Mouse (Mus musculus): ENCODE measurements around the gene Arrdc5.
A peak's percentile ranks its signal among the peaks of the same experiment; 100 is the strongest.
"Not testable (repeated sequence)": the region's sequence is repeated elsewhere in the genome, so short reads cannot be mapped to it uniquely, and the experiment has no call there.

Arrdc5 gene

GRCm38 (mm10) chr17:56276643-56277566, 23.2 kb downstream of the Arrdc5 start, which contains the start of gene Ticam1:
TSS of gene Ticam1 (minus strand) at chr17:56276786.
- DNase-seq, result peak; percentile 92 to 98

GRCm38 (mm10) chr17:56275842-56276480, 24.1 kb downstream of the Arrdc5 start:
- peak; percentile 77 to 83 for DNase-seq

GRCm38 (mm10) chr17:56273986-56274385, 26.1 kb downstream of the Arrdc5 start:
- no peak for DNase-seq

GRCm38 (mm10) chr17:56273482-56273881, 26.6 kb downstream of the Arrdc5 start:
- DNase-seq, result no peak

DNA sequence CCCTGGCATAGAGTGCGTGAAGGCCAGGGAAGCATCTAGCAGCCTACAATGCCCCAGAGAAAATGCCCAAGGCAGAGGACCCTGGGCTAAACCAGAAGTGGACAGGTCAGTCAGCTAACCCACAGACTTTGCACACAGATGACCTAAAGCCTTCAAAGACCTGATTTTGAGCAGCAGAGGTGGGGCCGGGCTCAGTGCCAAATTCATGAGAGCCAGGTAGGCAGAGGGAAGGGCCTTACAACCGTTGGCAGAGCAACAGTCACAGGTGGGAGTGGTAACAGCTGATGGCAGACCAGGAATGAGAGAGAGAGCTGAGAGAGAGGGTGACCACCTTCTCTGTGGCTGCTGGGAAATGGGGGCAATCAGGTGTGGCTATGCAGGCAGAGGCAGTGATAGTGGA, 27.4 kb downstream of the Arrdc5 start:
- DNase-seq, result peak; percentile 67 to 79

GRCm38 (mm10) chr17:56271609-56272253, 28.4 kb downstream of the Arrdc5 start:
- peak in 1 of 2 experiments; percentile 29 for DNase-seq

- DNase-seq, result no peak
Observed at GRCm38 (mm10) chr17:56269741-56270140, 30.3 kb downstream of the Arrdc5 start.

GRCm38 (mm10) chr17:56269153-56269630, 30.9 kb downstream of the Arrdc5 start:
- peak; percentile 75 to 90 for DNase-seq

DNA sequence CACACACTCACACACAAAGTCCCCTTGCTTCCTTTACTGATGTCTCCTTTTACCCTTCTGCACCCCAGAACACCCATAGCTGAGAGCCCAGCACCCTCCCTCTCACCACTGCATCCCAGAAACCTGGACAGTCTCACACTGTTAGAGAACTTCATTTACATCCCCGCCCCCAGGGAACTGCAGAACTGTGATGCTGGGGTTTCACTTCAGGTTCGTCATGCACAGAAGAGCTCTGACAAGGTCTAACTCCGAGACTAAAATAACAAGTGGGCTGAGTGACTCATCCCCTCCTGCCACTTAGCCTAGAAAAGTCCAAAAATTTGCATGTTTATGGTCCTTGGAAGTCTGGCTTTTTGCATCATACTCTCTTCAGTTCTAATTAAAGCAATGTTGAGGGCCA, 33.8 kb downstream of the Arrdc5 start:
- DNase-seq, result no peak

GRCm38 (mm10) chr17:56265869-56266268, 34.2 kb downstream of the Arrdc5 start:
- no peak for DNase-seq

GRCm38 (mm10) chr17:56265011-56265410, 35.1 kb downstream of the Arrdc5 start:
- DNase-seq, result no peak

DNA sequence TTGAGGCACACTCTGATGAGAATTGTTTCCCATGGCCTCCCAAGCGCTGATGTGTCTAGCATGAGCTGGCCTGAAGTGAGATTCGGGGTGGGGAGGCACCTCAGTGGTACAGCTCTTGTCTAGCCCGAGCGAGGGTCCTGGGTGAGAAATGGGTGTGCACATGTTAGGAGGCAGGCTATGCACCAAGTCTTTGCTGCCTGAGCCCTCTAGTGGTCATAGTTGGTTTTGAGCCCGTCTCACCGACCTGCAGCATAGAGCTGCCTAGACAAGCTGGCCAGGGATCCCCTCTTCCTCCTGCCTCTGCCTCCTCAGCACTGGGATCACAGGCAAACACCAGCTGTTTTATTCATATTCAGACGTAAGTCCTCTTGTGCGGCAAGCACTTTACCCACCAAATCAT, 36.1 kb downstream of the Arrdc5 start:
- DNase-seq, result peak; percentile 84 to 91

DNA sequence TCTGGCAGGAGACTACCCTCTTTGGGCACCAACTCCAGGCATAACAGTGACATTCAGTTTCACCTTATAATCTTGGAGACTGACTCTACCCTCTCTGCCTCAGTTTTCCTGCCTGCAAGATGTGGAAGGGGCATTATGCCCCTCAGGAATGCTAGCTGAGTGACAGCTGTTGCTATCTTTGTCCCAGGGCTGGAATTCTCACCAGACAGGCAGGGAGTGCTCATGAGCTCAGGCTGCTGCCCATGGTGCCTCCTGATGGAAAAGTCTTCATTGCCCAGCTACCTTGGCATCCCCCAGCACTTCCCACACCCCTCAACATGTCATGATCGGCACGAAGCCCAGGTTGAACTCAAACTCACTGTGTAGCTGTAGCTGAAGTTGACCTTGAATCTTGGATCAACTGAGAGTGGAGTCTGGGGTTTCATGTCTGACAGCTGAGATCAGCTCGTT, 37.4 kb downstream of the Arrdc5 start:
- DNase-seq, result no peak

DNA sequence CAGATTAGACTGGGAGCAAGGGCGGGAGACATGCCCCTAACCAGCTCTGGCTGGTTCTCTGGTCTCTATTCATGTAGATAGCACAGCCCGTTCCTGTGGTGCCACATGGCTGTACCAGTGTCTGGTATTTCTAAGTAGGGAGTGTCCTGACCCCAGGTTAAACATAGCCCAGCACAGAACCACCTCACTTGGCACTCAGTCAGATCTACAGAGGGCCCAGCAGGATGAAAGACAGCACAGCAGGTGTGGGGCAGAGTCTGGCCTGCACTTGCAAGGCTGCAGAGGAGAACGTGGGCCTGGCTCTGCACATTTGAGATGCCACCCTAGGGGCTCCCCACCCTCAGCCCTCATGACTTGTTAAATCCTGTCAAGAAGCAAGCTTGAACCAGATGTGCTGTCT, 38.9 kb downstream of the Arrdc5 start:
- peak; percentile 53 to 76 for DNase-seq

DNA sequence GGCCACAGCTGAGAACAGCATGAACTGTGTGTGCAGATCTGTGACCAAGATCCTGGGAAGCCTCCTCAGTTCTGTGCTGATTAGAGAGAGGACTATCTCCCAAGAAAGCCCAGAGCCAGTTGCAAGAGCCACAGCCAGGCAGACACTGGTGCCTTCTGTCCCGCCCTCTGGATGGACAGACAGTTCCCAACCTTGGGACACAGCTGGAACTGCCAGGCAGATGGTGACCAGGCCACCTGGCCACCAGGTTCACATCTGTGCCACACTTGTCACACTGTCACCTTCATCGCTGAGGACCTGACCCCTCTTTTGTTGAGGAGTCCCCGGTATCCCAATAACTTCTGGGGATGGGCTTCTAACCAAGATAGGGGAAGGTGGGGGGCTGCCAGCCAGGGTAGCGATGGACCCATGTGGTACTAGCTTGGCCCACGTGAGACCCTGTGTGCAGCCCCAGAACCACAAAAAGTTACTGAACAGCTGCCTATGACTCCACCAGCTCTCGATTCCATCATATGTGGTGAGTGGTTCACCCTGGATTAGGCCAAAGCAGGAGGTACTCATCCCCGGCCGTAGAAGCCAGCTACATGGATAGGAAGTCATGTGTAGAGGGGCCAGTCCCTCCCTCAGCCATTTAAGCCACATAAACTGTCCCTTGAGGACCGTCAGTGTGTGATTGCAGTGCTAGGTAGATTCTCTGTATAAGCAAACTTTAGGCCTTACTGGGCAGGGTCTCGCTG, 40.6 kb downstream of the Arrdc5 start:
- no peak for DNase-seq

GRCm38 (mm10) chr17:56258812-56259211, 41.3 kb downstream of the Arrdc5 start:
- not testable (repeated sequence) for DNase-seq

- not testable (repeated sequence) for DNase-seq
Observed at GRCm38 (mm10) chr17:56258269-56258668, 41.8 kb downstream of the Arrdc5 start.

DNA sequence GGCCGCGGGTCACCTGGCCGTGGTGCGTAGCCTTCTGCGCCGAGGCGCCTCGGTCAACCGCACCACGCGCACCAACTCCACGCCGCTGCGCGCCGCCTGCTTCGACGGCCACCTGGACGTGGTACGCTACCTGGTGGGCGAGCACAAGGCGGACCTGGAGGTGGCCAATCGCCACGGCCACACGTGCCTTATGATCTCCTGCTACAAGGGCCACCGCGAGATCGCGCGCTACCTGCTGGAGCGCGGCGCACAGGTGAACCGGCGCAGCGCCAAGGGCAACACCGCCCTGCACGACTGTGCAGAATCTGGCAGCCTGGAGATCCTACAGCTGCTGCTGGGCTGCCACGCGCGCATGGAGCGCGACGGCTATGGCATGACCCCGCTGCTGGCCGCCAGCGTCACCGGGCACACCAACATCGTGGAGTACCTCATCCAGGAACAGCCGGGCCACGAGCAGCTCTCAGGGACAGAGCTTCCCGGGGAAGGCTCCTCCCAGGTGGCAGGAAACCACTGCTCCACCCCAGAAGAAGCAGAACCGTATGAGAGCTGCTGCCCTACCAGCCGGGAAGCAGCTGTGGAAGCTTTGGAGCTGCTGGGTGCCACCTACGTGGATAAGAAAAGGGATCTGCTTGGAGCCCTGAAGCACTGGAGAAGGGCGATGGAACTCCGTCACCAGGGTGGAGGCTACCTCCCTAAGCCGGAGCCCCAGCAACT, 42.7 kb downstream of the Arrdc5 start:
- peak; percentile 54 to 62 for DNase-seq

- DNase-seq, result peak; percentile 93 to 98
Observed at GRCm38 (mm10) chr17:56256239-56256881, 43.7 kb downstream of the Arrdc5 start, which contains the start of gene Fem1a. TSS of gene Fem1a (plus strand) at chr17:56256810.

DNA sequence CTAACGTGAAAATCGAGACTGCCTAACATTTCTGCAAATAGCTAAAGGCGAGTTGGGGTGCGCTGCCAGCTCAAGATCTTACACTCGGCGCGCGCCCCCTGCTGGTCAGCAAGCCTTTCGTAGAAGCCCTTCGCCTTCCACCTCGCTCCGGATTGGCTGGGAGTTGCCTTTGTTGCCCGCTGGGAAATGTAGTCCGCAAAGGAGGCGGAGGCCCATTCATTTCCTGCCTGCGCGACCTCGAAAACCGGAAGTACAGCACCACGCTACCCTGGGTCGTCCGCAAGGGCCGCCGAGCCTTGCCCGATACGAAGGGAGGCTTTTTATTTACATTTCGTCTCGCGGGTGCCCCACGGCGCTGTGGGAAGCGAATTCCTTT, 44.2 kb downstream of the Arrdc5 start:
- DNase-seq, result peak; percentile 99 to 100

- peak in 1 of 2 experiments; percentile 40 for DNase-seq
Observed at GRCm38 (mm10) chr17:56255429-56255828, 44.7 kb downstream of the Arrdc5 start.
